Mouse (Mus musculus) forebrain, postnatal 0 days (tissue): ENCODE results near the gene Egln3. TPM values are rescaled to one million over a fixed set of nuclear protein-coding genes. Genes with fewer than 3 reads are reported as not detected.

ENCODE experiments used
- ATAC-seq: fragments of 200-750 bp; cut with Nextera tagmentation; 2 replicates; pipeline ENCODE4 v1.8.0; 2017; ENCODE audit warnings: mild to moderate bottlenecking, moderate library complexity
- DNase-seq: peaks from one replicate; pipeline ENCODE4 v3.0.0-alpha.2; 2015
- H3K27ac ChIP-seq: fragments of 300-500 bp; sonication (generic); 2 replicates; pipeline ENCODE4 v1.5.1; 2014; ENCODE audit warnings: low read depth, mild to moderate bottlenecking, antibody characterized with exemption, low read length, moderate library complexity, mixed read lengths
- H3K27me3 ChIP-seq: fragments of 300-500 bp; sonication (generic); 2 replicates; pipeline ENCODE4 v1.6.1; 2014; ENCODE audit warnings: mild to moderate bottlenecking, low read length, mixed read lengths; ENCODE audit not compliant: insufficient read depth
- H3K36me3 ChIP-seq: fragments of 300-500 bp; sonication (generic); 2 replicates; pipeline ENCODE4 v1.6.1; 2014; ENCODE audit warnings: mild to moderate bottlenecking, moderate library complexity; ENCODE audit not compliant: insufficient read depth
- H3K4me1 ChIP-seq: fragments of 300-500 bp; sonication (generic); 2 replicates; pipeline ENCODE4 v1.6.1; 2014; ENCODE audit warnings: antibody characterized with exemption; ENCODE audit not compliant: insufficient read depth
- H3K4me2 ChIP-seq: fragments of 300-500 bp; sonication (generic); 2 replicates; pipeline ENCODE4 v1.6.1; 2014; ENCODE audit warnings: low read depth, mild to moderate bottlenecking, moderate library complexity
- H3K4me3 ChIP-seq: fragments of 300-500 bp; sonication (generic); 2 replicates; pipeline ENCODE4 v1.5.1; 2014; ENCODE audit warnings: low read depth, low read length, mixed read lengths
- H3K9ac ChIP-seq: fragments of 300-500 bp; sonication (generic); 2 replicates; pipeline ENCODE4 v1.6.1; 2014; ENCODE audit warnings: mild to moderate bottlenecking
- H3K9me3 ChIP-seq: fragments of 300-500 bp; sonication (generic); 2 replicates; pipeline ENCODE4 v1.6.1; 2016; ENCODE audit warnings: low read length
- CTCF ChIP-seq: sonication (generic); IDR thresholded peaks from 2 replicates; pipeline ENCODE4 v1.5.1; 2016; ENCODE audit warnings: antibody characterized with exemption, control low read depth, low read depth
- WGBS: fragments of 180-500 bp; shearing (Covaris S2); extraction: QIAGEN DNeasy Blood & Tissue Kit; methylation state at CpG from one replicate; pipeline ENCODE4 v1.1.7; 2014; 5-methylcytosine and 5-hydroxymethylcytosine counted together
- polyA plus RNA-seq: library from polyadenylated mRNA; unstranded; fragments of >200 nt; fragmentation: Nextera tagmentation; extraction: Ambion mirVana; gene quantifications from 2 replicates; pipeline ENCODE4 v1.2.1, GENCODE M21; 2015
- total RNA-seq: library from RNA; depleted of rRNA; stranded (reverse); fragments of >200 nt; gene quantifications from 2 replicates; pipeline ENCODE4 v1.2.3, GENCODE M21; 2014

Gene Egln3
- total and polyA plus RNA-seq, 2 experiments from 2014 or later, result 5.2 to 8.6 TPM

GRCm38 (mm10) chr12:54164040-54164723, 39.5 kb downstream of the Egln3 start:
- H3K4me1 ChIP-seq, result peaks cover 7% of the 10 kb centered on the region; the same call in 1 of the 2 replicates
- H3K4me3 ChIP-seq, result no peak overlapping the region
- no peak for TF ChIP-seq CTCF
- no peaks in the 10 kb centered on the region for H3K36me3 ChIP-seq
- peaks cover 3% of the 10 kb centered on the region; the same call in 1 of the 2 replicates for H3K27me3 ChIP-seq
- no peak for DNase-seq
- H3K9me3 ChIP-seq, result no peaks in the 10 kb centered on the region
- 27% methylated on average over 9 of the region's 9 CpGs for WGBS
- ATAC-seq, result no peak
- H3K27ac ChIP-seq, result no peak overlapping the region
- H3K4me2 ChIP-seq, result no peak overlapping the region
- H3K9ac ChIP-seq, result no peak overlapping the region

- H3K9me3 ChIP-seq, result no peaks in the 10 kb centered on the region
- TF ChIP-seq CTCF, result no peak
- ATAC-seq, result no peak
- no peak overlapping the region for H3K9ac ChIP-seq
- peaks cover 3% of the 10 kb centered on the region; the same call in 1 of the 2 replicates for H3K27me3 ChIP-seq
- no peak for DNase-seq
- no peaks in the 10 kb centered on the region for H3K36me3 ChIP-seq
- 28% methylated on average over 4 of the region's 4 CpGs for WGBS
- no peak overlapping the region for H3K27ac ChIP-seq
- H3K4me1 ChIP-seq, result peaks cover 7% of the 10 kb centered on the region; the same call in 1 of the 2 replicates
- H3K4me3 ChIP-seq, result peak overlapping the region; percentile 23
- peak overlapping the region; percentile 46 for H3K4me2 ChIP-seq
Measured at GRCm38 (mm10) chr12:54163166-54163565, 40.5 kb downstream of the Egln3 start.

GRCm38 (mm10) chr12:54162637-54163131, 41.0 kb downstream of the Egln3 start:
- H3K36me3 ChIP-seq, result no peaks in the 10 kb centered on the region
- H3K9me3 ChIP-seq, result no peaks in the 10 kb centered on the region
- peak; percentile 38; the same call in 1 of the 2 replicates for ATAC-seq
- H3K9ac ChIP-seq, result no peak overlapping the region
- peaks cover 7% of the 10 kb centered on the region; the same call in 1 of the 2 replicates for H3K4me1 ChIP-seq
- under 1% methylated on average over 16 of the region's 16 CpGs for WGBS
- peak; percentile 53 for DNase-seq
- peak overlapping the region; percentile 46 for H3K4me2 ChIP-seq
- peaks cover 3% of the 10 kb centered on the region; the same call in 1 of the 2 replicates for H3K27me3 ChIP-seq
- no peak overlapping the region for H3K27ac ChIP-seq
- TF ChIP-seq CTCF, result no peak
- H3K4me3 ChIP-seq, result peak overlapping the region; percentile 23

- no peak for TF ChIP-seq CTCF
- no peak overlapping the region for H3K27ac ChIP-seq
- no peak overlapping the region for H3K9ac ChIP-seq
- ATAC-seq (no peak), DNase-seq (no peak)
- H3K4me3 ChIP-seq, result no peak overlapping the region
- H3K36me3 ChIP-seq, result no peaks in the 10 kb centered on the region
- peaks cover 3% of the 10 kb centered on the region; the same call in 1 of the 2 replicates for H3K27me3 ChIP-seq
- 15% methylated on average over 5 of the region's 5 CpGs for WGBS
- no peaks in the 10 kb centered on the region for H3K9me3 ChIP-seq
- peaks cover 7% of the 10 kb centered on the region; the same call in 1 of the 2 replicates for H3K4me1 ChIP-seq
- no peak overlapping the region for H3K4me2 ChIP-seq
Measured at GRCm38 (mm10) chr12:54161468-54162202, 42.0 kb downstream of the Egln3 start.

GRCm38 (mm10) chr12:54160279-54160678, 43.4 kb downstream of the Egln3 start:
- peaks cover 3% of the 10 kb centered on the region; the same call in 1 of the 2 replicates for H3K27me3 ChIP-seq
- TF ChIP-seq CTCF, result no peak
- H3K4me1 ChIP-seq, result peaks cover 7% of the 10 kb centered on the region; the same call in 1 of the 2 replicates
- no peaks in the 10 kb centered on the region for H3K9me3 ChIP-seq
- H3K9ac ChIP-seq, result no peak overlapping the region
- WGBS, result 86% methylated on average over 2 of the region's 2 CpGs
- DNase-seq (no peak), ATAC-seq (no peak)
- H3K4me3 ChIP-seq, result no peak overlapping the region
- no peaks in the 10 kb centered on the region for H3K36me3 ChIP-seq
- no peak overlapping the region for H3K4me2 ChIP-seq
- H3K27ac ChIP-seq, result no peak overlapping the region

GRCm38 (mm10) chr12:54154771-54155170, 48.9 kb downstream of the Egln3 start:
- no peak overlapping the region for H3K4me2 ChIP-seq
- no peaks in the 10 kb centered on the region for H3K36me3 ChIP-seq
- H3K27ac ChIP-seq, result no peak overlapping the region
- H3K4me1 ChIP-seq, result no peaks in the 10 kb centered on the region
- TF ChIP-seq CTCF, result no peak
- no peak overlapping the region for H3K4me3 ChIP-seq
- 87% methylated on average over 1 of the region's 1 CpGs for WGBS
- no peak overlapping the region for H3K9ac ChIP-seq
- H3K27me3 ChIP-seq, result no peaks in the 10 kb centered on the region
- ATAC-seq (no peak), DNase-seq (no peak)
- H3K9me3 ChIP-seq, result no peaks in the 10 kb centered on the region
